Mouse (Mus musculus) G1E (cell line): ENCODE measurements at regions not wholly inside any gene's neighbourhood (a gene's known extent, or its start where the extent isn't known, plus 50 kb on each side); places are given as distances from the start of the nearest gene placed in this dataset.

ENCODE experiments used
- CTCF ChIP-seq: IDR thresholded peaks from 2 replicates; pipeline ENCODE4 v1.5.1; 2012; ENCODE audit warnings: low read depth, low read length, inconsistent platforms, mixed read lengths
- GATA2 ChIP-seq: IDR thresholded peaks from 2 replicates; pipeline ENCODE4 v1.6.1; 2012; ENCODE audit warnings: low read depth, low read length, inconsistent platforms, borderline replicate concordance

GRCm38 (mm10) chr6:50922235-50922634 lies 268.0 kb upstream of the Npvf start:
- TF ChIP-seq CTCF (no peak), GATA2 (no peak)
